ENCODE assay signal across 10 mouse cellular contexts in the genomic region with DNA sequence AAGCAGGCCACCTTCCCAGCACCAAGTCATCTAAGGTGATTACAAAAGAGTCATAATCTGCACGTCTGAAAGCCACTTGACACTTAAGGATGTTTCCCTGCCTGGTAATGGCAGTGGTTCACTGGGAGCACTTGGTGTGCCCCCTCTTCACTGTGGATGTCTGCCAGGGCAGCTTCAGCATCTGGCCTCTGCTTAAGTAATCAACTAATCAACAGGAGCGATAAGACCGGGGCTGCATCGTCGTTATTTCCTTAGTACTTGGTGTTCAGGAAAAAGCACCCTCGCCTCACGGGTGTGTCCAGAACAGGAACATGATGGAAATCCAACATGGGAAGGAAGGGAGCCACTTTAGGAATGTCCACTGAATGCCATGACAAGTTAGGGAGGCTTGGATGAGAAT.
A peak's percentile ranks its signal among the peaks of the same experiment; 100 is the strongest.
DNase-seq lines count a peak whose midpoint lies in the region; ATAC-seq lines count a peak whose summit lies in the region.
"Had no signal": no experiment of that assay in that cellular context is flagged by ENCODE, and none has a peak within 500 bp of the region (broad histone marks: within the 10 kb centered on the region; RNA-seq: fewer than 3 reads in every experiment).

No protein-coding gene starts in this region.

- no peak overlapping the region for H3K9ac ChIP-seq in hindbrain, embryonic 16.5 days (ENCODE audit: low read depth, low read length)
- H3K9ac ChIP-seq in hindbrain, embryonic 11.5 days (ENCODE audit: low read depth, low read length) = no peak overlapping the region
- H3K9ac ChIP-seq: limb, embryonic 13.5 days; lung, embryonic 15.5 days had no signal

- no peaks in the 10 kb centered on the region for H3K27me3 ChIP-seq in heart, embryonic 10.5 days (ENCODE audit: insufficient read depth, poor library complexity, severe bottlenecking)
- H3K27me3 ChIP-seq in hindbrain, embryonic 16.5 days (replicated peaks; ENCODE audit: control insufficient read depth, insufficient read depth, low read length) = no peaks in the 10 kb centered on the region
- no peaks in the 10 kb centered on the region for H3K27me3 ChIP-seq in hindbrain, embryonic 11.5 days (ENCODE audit: control insufficient read depth, insufficient read depth, low read length)
- H3K27me3 ChIP-seq: limb, embryonic 13.5 days; lung, embryonic 15.5 days had no signal

- 0 out of 2 replicates have a peak, but pooled peaks cover 3% of the 10 kb centered on the region for H3K9me3 ChIP-seq in heart, embryonic 10.5 days
- H3K9me3 ChIP-seq in hindbrain, embryonic 16.5 days (ENCODE audit: control insufficient read depth, low read length) = no peaks in the 10 kb centered on the region
- H3K9me3 ChIP-seq in hindbrain, embryonic 11.5 days (ENCODE audit: control insufficient read depth, low read length) = no peaks in the 10 kb centered on the region
- H3K9me3 ChIP-seq: lung, embryonic 15.5 days had no signal

- H3K4me3 ChIP-seq in heart, embryonic 10.5 days = no peak overlapping the region
- no peak overlapping the region for H3K4me3 ChIP-seq in hindbrain, embryonic 16.5 days (ENCODE audit: low read length)
- no peak overlapping the region for H3K4me3 ChIP-seq in hindbrain, embryonic 11.5 days (ENCODE audit: low read depth, low read length)
- H3K4me3 ChIP-seq: limb, embryonic 13.5 days; lung, embryonic 15.5 days had no signal

- peaks cover 9% of the 10 kb centered on the region for H3K4me1 ChIP-seq in heart, embryonic 10.5 days
- H3K4me1 ChIP-seq in hindbrain, embryonic 16.5 days (ENCODE audit: control insufficient read depth, insufficient read depth, low read depth, low read length) = no peaks in the 10 kb centered on the region
- no peaks in the 10 kb centered on the region for H3K4me1 ChIP-seq in hindbrain, embryonic 11.5 days (replicated peaks; ENCODE audit: control insufficient read depth, insufficient read depth, low read length)
- H3K4me1 ChIP-seq: limb, embryonic 13.5 days had no signal

- ATAC-seq in hindbrain, embryonic 16.5 days = no peak
- ATAC-seq in hindbrain, embryonic 11.5 days (ENCODE audit: low FRiP score) = no peak

- no peak overlapping the region for H3K4me2 ChIP-seq in hindbrain, embryonic 16.5 days (ENCODE audit: low read length)
- no peak overlapping the region for H3K4me2 ChIP-seq in hindbrain, embryonic 11.5 days (replicated peaks; ENCODE audit: low read depth, low read length)
- H3K4me2 ChIP-seq: limb, embryonic 13.5 days; lung, embryonic 15.5 days had no signal

- no peaks in the 10 kb centered on the region for H3K36me3 ChIP-seq in heart, embryonic 10.5 days
- H3K36me3 ChIP-seq in hindbrain, embryonic 16.5 days (ENCODE audit: control insufficient read depth, insufficient read depth, low read length) = no peaks in the 10 kb centered on the region
- H3K36me3 ChIP-seq in hindbrain, embryonic 11.5 days (ENCODE audit: control insufficient read depth, insufficient read depth, low read length) = no peaks in the 10 kb centered on the region
- H3K36me3 ChIP-seq: limb, embryonic 13.5 days; lung, embryonic 15.5 days had no signal

- DNase-seq in heart, adult 18-20 months = peak; percentile 63 to 86
- no peak for DNase-seq in heart, embryonic 10.5 days (ENCODE audit: low spot score)
- DNase-seq in adrenal gland, postnatal 36 days = peak; percentile 23 to 33
- DNase-seq in heart, postnatal 25 days (ENCODE audit: low spot score) = peak; percentile 67
- DNase-seq in lung, postnatal 25 days (ENCODE audit: low spot score) = peak; percentile 87
- no peak for DNase-seq in frontal cortex, postnatal 10 days (ENCODE audit: low spot score in 2 of 2)
- no peak for DNase-seq in hindbrain, embryonic 11.5 days (ENCODE audit: low spot score)

- 44% methylated on average over 7 of the region's 7 CpGs for WGBS in heart, embryonic 10.5 days
- WGBS in hindbrain, embryonic 16.5 days = 77% methylated on average over 7 of the region's 7 CpGs
- 83% methylated on average over 7 of the region's 7 CpGs for WGBS in hindbrain, embryonic 11.5 days

- intact Hi-C loops in heart, postnatal 25 days (cut with DNase I) = loop anchor here (1.0 to 5.0 kb wide), 4 partner anchors 98 to 316 kb away; partner anchors contain the start of gene Plcb4

- H3K27ac ChIP-seq in heart, embryonic 10.5 days = no peak overlapping the region
- no peak overlapping the region for H3K27ac ChIP-seq in hindbrain, embryonic 16.5 days (ENCODE audit: low read depth, low read length)
- no peak overlapping the region for H3K27ac ChIP-seq in hindbrain, embryonic 11.5 days (ENCODE audit: low read depth, low read length)
- H3K27ac ChIP-seq: limb, embryonic 13.5 days had no signal

Comparison
In these comparisons a context has a peak if more than half of its experiments do, and no peak if none do; other contexts are left out.
1. DNase-seq: peak in heart, adult 18-20 months (2 of 2), adrenal gland, postnatal 36 days (2 of 2), heart, postnatal 25 days (single experiment) and lung, postnatal 25 days (single experiment); none in heart, embryonic 10.5 days (single experiment), frontal cortex, postnatal 10 days (0 of 2) and hindbrain, embryonic 11.5 days (single experiment).